21 mouse cellular contexts compared by ENCODE assay signal in genomic region chr7:100833859-100834258, GRCm38 (mm10). TPM values are rescaled to one million over a fixed set of nuclear protein-coding genes. Genes with fewer than 3 reads are reported as not detected.
DNase-seq lines count a peak whose midpoint lies in the region; ATAC-seq and TF ChIP-seq lines count a peak whose summit lies in the region.
"Had no signal": no experiment of that assay in that cellular context is flagged by ENCODE, and none has a peak within 500 bp of the region (broad histone marks: within the 10 kb centered on the region; RNA-seq: fewer than 3 reads in every experiment).

No protein-coding gene starts in this region.

- ATAC-seq in liver, embryonic 12.5 days: no peak
- no peak for ATAC-seq in liver, embryonic 11.5 days (replicated peaks; ENCODE audit: low FRiP score)
- ATAC-seq in midbrain, embryonic 11.5 days (ENCODE audit: low FRiP score): no peak
- no peak for ATAC-seq in midbrain, embryonic 13.5 days
- ATAC-seq: activated CD4-positive, CD25-positive, alpha-beta regulatory T cell, adult 4 months; CD4-positive, CD25-positive, alpha-beta regulatory T cell, adult 4 months; Patski had no signal

- no peak for TF ChIP-seq POLR2A in heart, adult 2 months (IDR thresholded peaks at IDR 0.05; ENCODE audit: insufficient read depth, low read depth, low read length)

- no peaks in the 10 kb centered on the region for H3K79me2 ChIP-seq in heart, adult 2 months (replicated peaks; ENCODE audit: control insufficient read depth, insufficient read depth, low read length)

- no peaks in the 10 kb centered on the region for H3K36me3 ChIP-seq in heart, adult 2 months (ENCODE audit: control insufficient read depth, insufficient read depth, low read length)
- peaks cover 10% of the 10 kb centered on the region for H3K36me3 ChIP-seq in liver, embryonic 12.5 days
- no peaks in the 10 kb centered on the region; the same call in none of the 2 replicates for H3K36me3 ChIP-seq in liver, embryonic 11.5 days (ENCODE audit: control insufficient read depth, insufficient read depth, low read length)
- H3K36me3 ChIP-seq in midbrain, embryonic 11.5 days (ENCODE audit: control insufficient read depth, insufficient read depth, low read length): peaks cover 6% of the 10 kb centered on the region; the same call in 1 of the 2 replicates
- H3K36me3 ChIP-seq in midbrain, embryonic 13.5 days: peaks cover 71% of the 10 kb centered on the region

- H3K4me3 ChIP-seq in heart, adult 2 months: no peak overlapping the region
- H3K4me3 ChIP-seq in liver, embryonic 12.5 days: no peak overlapping the region
- H3K4me3 ChIP-seq in liver, embryonic 11.5 days (ENCODE audit: low read depth, low read length): no peak overlapping the region
- H3K4me3 ChIP-seq in midbrain, embryonic 11.5 days (ENCODE audit: low read depth, low read length): no peak overlapping the region
- no peak overlapping the region for H3K4me3 ChIP-seq in midbrain, embryonic 13.5 days (replicated peaks)

- H3K9ac ChIP-seq in heart, adult 2 months (ENCODE audit: low read depth, low read length): no peak overlapping the region
- H3K9ac ChIP-seq in liver, embryonic 12.5 days: no peak overlapping the region
- no peak overlapping the region for H3K9ac ChIP-seq in liver, embryonic 11.5 days (ENCODE audit: low read depth, low read length)
- H3K9ac ChIP-seq in midbrain, embryonic 11.5 days (ENCODE audit: low read length): no peak overlapping the region
- no peak overlapping the region for H3K9ac ChIP-seq in midbrain, embryonic 13.5 days (replicated peaks)

- H3K9me3 ChIP-seq in liver, embryonic 12.5 days (replicated peaks): no peaks in the 10 kb centered on the region
- no peaks in the 10 kb centered on the region for H3K9me3 ChIP-seq in liver, embryonic 11.5 days (ENCODE audit: control insufficient read depth, low read length)
- H3K9me3 ChIP-seq in midbrain, embryonic 11.5 days (ENCODE audit: control insufficient read depth, low read length): no peaks in the 10 kb centered on the region
- no peaks in the 10 kb centered on the region for H3K9me3 ChIP-seq in midbrain, embryonic 13.5 days
- H3K9me3 ChIP-seq: G1E had no signal

- DNase-seq in heart, adult 11 months: peak; percentile 86
- no peak for DNase-seq in heart, adult 2 months
- DNase-seq in liver, embryonic 11.5 days (ENCODE audit: low spot score): no peak
- DNase-seq in midbrain, embryonic 11.5 days (ENCODE audit: low spot score, missing footprints): peak; percentile 8
- DNase-seq: adrenal gland, adult 2 months; adrenal gland, adult 8-10 months; adrenal gland, postnatal 10 days; adrenal gland, postnatal 14 days; adrenal gland, postnatal 25 days; adrenal gland, postnatal 36 days; B cell, adult 2 months; cerebellum, adult 11 months; cerebellum, adult 11-12 months; cerebellum, adult 18-20 months had no signal

- no peak overlapping the region for H3K4me2 ChIP-seq in liver, embryonic 12.5 days
- H3K4me2 ChIP-seq in liver, embryonic 11.5 days: no peak overlapping the region
- no peak overlapping the region for H3K4me2 ChIP-seq in midbrain, embryonic 11.5 days
- no peak overlapping the region for H3K4me2 ChIP-seq in midbrain, embryonic 13.5 days (replicated peaks)

- intact Hi-C loops in heart, adult 2 months (cut with DNase I): no loop called here

- no peaks in the 10 kb centered on the region for H3K27me3 ChIP-seq in heart, adult 2 months (ENCODE audit: control insufficient read depth, insufficient read depth, low read length)
- no peaks in the 10 kb centered on the region for H3K27me3 ChIP-seq in liver, embryonic 12.5 days (replicated peaks)
- H3K27me3 ChIP-seq in liver, embryonic 11.5 days (replicated peaks; ENCODE audit: control insufficient read depth, insufficient read depth, low read length): no peaks in the 10 kb centered on the region
- no peaks in the 10 kb centered on the region for H3K27me3 ChIP-seq in midbrain, embryonic 11.5 days (ENCODE audit: control insufficient read depth, insufficient read depth, low read length)
- no peaks in the 10 kb centered on the region for H3K27me3 ChIP-seq in midbrain, embryonic 13.5 days
- H3K27me3 ChIP-seq: CH12.LX, Patski had no signal

- peaks cover 3% of the 10 kb centered on the region; the same call in 1 of the 2 replicates for H3K4me1 ChIP-seq in heart, adult 2 months (ENCODE audit: control insufficient read depth, insufficient read depth, low read length)
- H3K4me1 ChIP-seq in liver, embryonic 12.5 days: peaks cover 35% of the 10 kb centered on the region
- H3K4me1 ChIP-seq in liver, embryonic 11.5 days (replicated peaks; ENCODE audit: control insufficient read depth, insufficient read depth, low read length): no peaks in the 10 kb centered on the region; the same call in 1 of the 2 replicates
- H3K4me1 ChIP-seq in midbrain, embryonic 11.5 days (ENCODE audit: control insufficient read depth, insufficient read depth, low read length): no peaks in the 10 kb centered on the region
- no peaks in the 10 kb centered on the region for H3K4me1 ChIP-seq in midbrain, embryonic 13.5 days (replicated peaks)

- 81% methylated on average over 1 of the region's 1 CpGs for WGBS in heart, adult 2 months
- 79% methylated on average over 1 of the region's 1 CpGs for WGBS in liver, embryonic 12.5 days (ENCODE audit: insufficient replicate concordance)
- WGBS in liver, embryonic 11.5 days: 76% methylated on average over 1 of the region's 1 CpGs
- WGBS in midbrain, embryonic 11.5 days: 79% methylated on average over 1 of the region's 1 CpGs
- 94% methylated on average over 1 of the region's 1 CpGs for WGBS in midbrain, embryonic 13.5 days

- TF ChIP-seq CTCF in heart, adult 2 months (IDR thresholded peaks at IDR 0.05): no peak

- no peak overlapping the region for H3K27ac ChIP-seq in heart, adult 2 months
- 0 out of 2 replicates have a peak overlapping the region, but pooled peaks have one; percentile 4 for H3K27ac ChIP-seq in liver, embryonic 12.5 days
- no peak overlapping the region for H3K27ac ChIP-seq in liver, embryonic 11.5 days (ENCODE audit: low read depth, low read length)
- no peak overlapping the region for H3K27ac ChIP-seq in midbrain, embryonic 11.5 days (ENCODE audit: low read depth, low read length)
- no peak overlapping the region for H3K27ac ChIP-seq in midbrain, embryonic 13.5 days

- no peak for TF ChIP-seq EP300 in heart, adult 2 months (IDR thresholded peaks at IDR 0.05; ENCODE audit: insufficient read depth, low read depth, low read length)

RNA-seq across cellular contexts. Expression of gene Relt, which starts 29.4 kb away (rescaled TPM):
- total RNA-seq in heart, adult 2 months (2021): 1 to 10 TPM; 4.6 to 5.5 TPM
- polyA plus RNA-seq in heart, adult 2 months (2012; rRNA removed): 6.4 and 7.2 TPM in 2 replicates
- polyA plus RNA-seq in liver, embryonic 12.5 days (2016; fragmentation: Nextera tagmentation; extraction: Ambion mirVana): 17.8 and 18.2 TPM in 2 replicates
- polyA plus RNA-seq in liver, embryonic 11.5 days (2014; fragmentation: Nextera tagmentation; extraction: Ambion mirVana): 14.6 and 17.0 TPM in 2 replicates
- polyA plus RNA-seq in midbrain, embryonic 11.5 days (2014; fragmentation: Nextera tagmentation; extraction: Ambion mirVana): 1.7 and 2.2 TPM in 2 replicates
- 2.7 and 3.5 TPM in 2 replicates for polyA plus RNA-seq in midbrain, embryonic 13.5 days (2015; fragmentation: Nextera tagmentation; extraction: Ambion mirVana)

Comparison
In these comparisons a context has a peak if more than half of its experiments do, and no peak if none do; other contexts are left out.
1. DNase-seq: peak in heart, adult 11 months (single experiment) and midbrain, embryonic 11.5 days (single experiment); none in heart, adult 2 months (0 of 2) and liver, embryonic 11.5 days (single experiment).